Mouse (Mus musculus): ENCODE measurements around the gene Qprt. TPM values are rescaled to one million over a fixed set of nuclear protein-coding genes. Genes with fewer than 3 reads are reported as not detected.

Gene Qprt
- polyA plus RNA-seq, 1 experiment from 2014 or later: 1.1 TPM

GRCm38 (mm10) chr7:127103960-127104359 is 18.1 kb downstream of the Qprt start:
- peaks cover 5% of the 10 kb centered on the region for H3K4me1 ChIP-seq (ENCODE audit: control insufficient read depth, insufficient read depth, low read depth, low read length)
- H3K9ac ChIP-seq (ENCODE audit: low read depth, low read length): no peak overlapping the region
- no peaks in the 10 kb centered on the region for H3K36me3 ChIP-seq (ENCODE audit: control insufficient read depth, insufficient read depth, low read length)
- peak overlapping the region; percentile 70; the same call in 1 of the 2 replicates for H3K27ac ChIP-seq (ENCODE audit: low read depth, low read length)
- no peak overlapping the region for H3K4me3 ChIP-seq (ENCODE audit: low read length)
- ATAC-seq: 0 out of 2 replicates have a peak, but pooled peaks have one; percentile 50
- 69% methylated on average over 6 of the region's 6 CpGs for WGBS
- no peaks in the 10 kb centered on the region for H3K27me3 ChIP-seq (replicated peaks; ENCODE audit: control insufficient read depth, insufficient read depth, low read length)
- no peak overlapping the region for H3K4me2 ChIP-seq (ENCODE audit: low read length)
- no peaks in the 10 kb centered on the region for H3K9me3 ChIP-seq (ENCODE audit: control insufficient read depth, low read length)

DNA sequence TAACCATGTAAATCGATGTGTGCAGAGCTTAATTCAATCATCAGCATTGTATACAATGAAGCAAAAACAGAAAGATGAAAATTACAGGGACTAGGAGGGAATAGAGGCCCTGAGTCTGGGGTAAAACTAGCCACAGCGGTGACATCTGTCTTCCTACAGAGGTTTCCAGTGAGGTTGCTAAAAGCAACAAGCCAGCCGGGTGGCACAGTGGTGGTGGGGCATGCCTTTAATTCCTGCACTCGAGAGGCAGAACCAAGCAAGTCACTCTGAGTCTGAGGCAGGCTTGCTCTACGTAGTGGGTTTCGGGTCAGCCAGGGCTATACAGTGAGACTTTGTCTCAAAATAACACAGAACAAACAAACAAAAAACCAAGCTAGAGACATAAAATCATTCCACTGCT is 19.9 kb downstream of the Qprt start:
- H3K4me3 ChIP-seq (ENCODE audit: low read length): no peak overlapping the region
- no peaks in the 10 kb centered on the region for H3K36me3 ChIP-seq (ENCODE audit: control insufficient read depth, insufficient read depth, low read length)
- no peak for ATAC-seq
- peaks cover 5% of the 10 kb centered on the region for H3K4me1 ChIP-seq (ENCODE audit: control insufficient read depth, insufficient read depth, low read depth, low read length)
- WGBS: 84% methylated on average over 6 of the region's 6 CpGs
- H3K9ac ChIP-seq (ENCODE audit: low read depth, low read length): no peak overlapping the region
- H3K27me3 ChIP-seq (replicated peaks; ENCODE audit: control insufficient read depth, insufficient read depth, low read length): no peaks in the 10 kb centered on the region
- H3K27ac ChIP-seq (ENCODE audit: low read depth, low read length): no peak overlapping the region
- no peak overlapping the region for H3K4me2 ChIP-seq (ENCODE audit: low read length)
- no peaks in the 10 kb centered on the region for H3K9me3 ChIP-seq (ENCODE audit: control insufficient read depth, low read length)

DNA sequence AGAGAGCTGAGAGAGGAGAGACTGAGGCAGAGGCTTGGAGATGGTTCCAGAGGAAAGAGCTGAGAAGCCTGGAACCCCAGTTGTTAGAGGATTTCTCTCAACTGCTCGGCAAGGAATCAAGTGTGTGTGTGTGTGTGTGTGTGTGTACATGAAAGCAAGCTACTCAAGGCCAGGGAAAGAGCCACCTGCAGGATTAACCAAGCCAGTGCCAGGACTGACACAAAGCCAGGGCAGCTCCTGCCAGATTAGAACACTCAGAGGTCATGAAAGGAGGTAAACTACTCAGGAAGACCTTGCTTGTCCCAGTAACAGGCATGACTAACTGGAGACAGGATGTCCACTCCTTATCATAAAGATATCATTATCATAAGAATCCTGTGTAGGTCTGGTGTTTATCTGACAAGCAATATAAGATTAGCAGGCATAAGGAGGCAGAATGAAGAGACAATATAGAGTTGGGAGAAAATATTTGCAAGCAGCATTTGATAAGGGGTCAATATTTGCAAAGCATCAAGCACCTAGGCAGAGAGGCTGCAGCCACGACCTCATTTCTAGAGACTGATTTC is 20.5 kb downstream of the Qprt start:
- Histone ChIP-seq H3K4me1 (ENCODE audit: control insufficient read depth, insufficient read depth, low read depth, low read length) (peaks cover 5% of the 10 kb centered on the region), H3K27me3 (replicated peaks; ENCODE audit: control insufficient read depth, insufficient read depth, low read length) (no peaks in the 10 kb centered on the region), H3K36me3 (ENCODE audit: control insufficient read depth, insufficient read depth, low read length) (no peaks in the 10 kb centered on the region), H3K27ac (ENCODE audit: low read depth, low read length) (no peak overlapping the region), H3K4me3 (ENCODE audit: low read length) (no peak overlapping the region), H3K9me3 (ENCODE audit: control insufficient read depth, low read length) (no peaks in the 10 kb centered on the region), H3K9ac (ENCODE audit: low read depth, low read length) (no peak overlapping the region), H3K4me2 (ENCODE audit: low read length) (no peak overlapping the region)
- 43% methylated on average over 2 of the region's 2 CpGs for WGBS
- no peak for ATAC-seq

DNA sequence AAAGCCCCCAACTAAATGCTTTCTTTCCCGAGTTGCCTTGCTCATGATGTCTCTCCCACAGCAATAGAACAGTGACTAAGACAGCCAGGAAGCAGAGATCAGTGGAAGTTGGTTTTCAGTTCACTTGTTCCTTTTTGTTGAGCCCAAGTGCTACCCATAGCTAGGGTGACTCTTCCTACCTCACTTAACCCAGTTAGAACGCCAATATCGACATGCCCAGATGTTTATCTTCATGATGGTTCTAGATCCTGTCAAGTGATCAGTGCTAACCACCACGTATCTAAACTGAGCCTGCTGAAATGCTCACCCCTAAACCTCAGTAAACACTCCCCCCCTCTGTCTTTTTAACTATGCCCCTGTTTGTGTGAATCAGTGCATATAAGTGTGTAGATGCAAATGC is 22.5 kb downstream of the Qprt start:
- Histone ChIP-seq H3K36me3 (ENCODE audit: control insufficient read depth, insufficient read depth, low read length) (no peaks in the 10 kb centered on the region), H3K4me2 (ENCODE audit: low read length) (no peak overlapping the region), H3K27ac (ENCODE audit: low read depth, low read length) (no peak overlapping the region), H3K9ac (ENCODE audit: low read depth, low read length) (no peak overlapping the region), H3K9me3 (ENCODE audit: control insufficient read depth, low read length) (no peaks in the 10 kb centered on the region), H3K4me3 (ENCODE audit: low read length) (no peak overlapping the region), H3K4me1 (ENCODE audit: control insufficient read depth, insufficient read depth, low read depth, low read length) (peaks cover 3% of the 10 kb centered on the region), H3K27me3 (replicated peaks; ENCODE audit: control insufficient read depth, insufficient read depth, low read length) (no peaks in the 10 kb centered on the region)
- ATAC-seq: no peak
- WGBS: 90% methylated on average over 4 of the region's 4 CpGs

GRCm38 (mm10) chr7:127098950-127099349 is 23.1 kb downstream of the Qprt start:
- no peak overlapping the region for H3K4me2 ChIP-seq (ENCODE audit: low read length)
- no peak overlapping the region for H3K4me3 ChIP-seq (ENCODE audit: low read length)
- no peaks in the 10 kb centered on the region for H3K4me1 ChIP-seq (ENCODE audit: control insufficient read depth, insufficient read depth, low read depth, low read length)
- H3K9me3 ChIP-seq (ENCODE audit: control insufficient read depth, low read length): no peaks in the 10 kb centered on the region
- WGBS: 89% methylated on average over 4 of the region's 4 CpGs
- H3K9ac ChIP-seq (ENCODE audit: low read depth, low read length): no peak overlapping the region
- no peaks in the 10 kb centered on the region for H3K27me3 ChIP-seq (replicated peaks; ENCODE audit: control insufficient read depth, insufficient read depth, low read length)
- no peaks in the 10 kb centered on the region for H3K36me3 ChIP-seq (ENCODE audit: control insufficient read depth, insufficient read depth, low read length)
- no peak overlapping the region for H3K27ac ChIP-seq (ENCODE audit: low read depth, low read length)
- ATAC-seq: no peak

GRCm38 (mm10) chr7:127098521-127098920 is 23.5 kb downstream of the Qprt start:
- Histone ChIP-seq H3K27ac (ENCODE audit: low read depth, low read length) (no peak overlapping the region), H3K27me3 (replicated peaks; ENCODE audit: control insufficient read depth, insufficient read depth, low read length) (no peaks in the 10 kb centered on the region), H3K4me3 (ENCODE audit: low read length) (no peak overlapping the region), H3K9ac (ENCODE audit: low read depth, low read length) (no peak overlapping the region), H3K36me3 (ENCODE audit: control insufficient read depth, insufficient read depth, low read length) (no peaks in the 10 kb centered on the region), H3K4me1 (ENCODE audit: control insufficient read depth, insufficient read depth, low read depth, low read length) (no peaks in the 10 kb centered on the region), H3K4me2 (ENCODE audit: low read length) (no peak overlapping the region), H3K9me3 (ENCODE audit: control insufficient read depth, low read length) (no peaks in the 10 kb centered on the region)
- ATAC-seq: no peak
- 83% methylated on average over 5 of the region's 5 CpGs for WGBS

- H3K36me3 ChIP-seq (ENCODE audit: control insufficient read depth, insufficient read depth, low read length): no peaks in the 10 kb centered on the region
- H3K4me1 ChIP-seq (ENCODE audit: control insufficient read depth, insufficient read depth, low read depth, low read length): no peaks in the 10 kb centered on the region
- no peaks in the 10 kb centered on the region for H3K9me3 ChIP-seq (ENCODE audit: control insufficient read depth, low read length)
- 68% methylated on average over 7 of the region's 7 CpGs for WGBS
- H3K9ac ChIP-seq (ENCODE audit: low read depth, low read length): no peak overlapping the region
- no peak overlapping the region for H3K27ac ChIP-seq (ENCODE audit: low read depth, low read length)
- no peak overlapping the region for H3K4me3 ChIP-seq (ENCODE audit: low read length)
- H3K4me2 ChIP-seq (ENCODE audit: low read length): no peak overlapping the region
- no peaks in the 10 kb centered on the region for H3K27me3 ChIP-seq (replicated peaks; ENCODE audit: control insufficient read depth, insufficient read depth, low read length)
- ATAC-seq: no peak
Observed at GRCm38 (mm10) chr7:127096456-127096855, 25.6 kb downstream of the Qprt start.

DNA sequence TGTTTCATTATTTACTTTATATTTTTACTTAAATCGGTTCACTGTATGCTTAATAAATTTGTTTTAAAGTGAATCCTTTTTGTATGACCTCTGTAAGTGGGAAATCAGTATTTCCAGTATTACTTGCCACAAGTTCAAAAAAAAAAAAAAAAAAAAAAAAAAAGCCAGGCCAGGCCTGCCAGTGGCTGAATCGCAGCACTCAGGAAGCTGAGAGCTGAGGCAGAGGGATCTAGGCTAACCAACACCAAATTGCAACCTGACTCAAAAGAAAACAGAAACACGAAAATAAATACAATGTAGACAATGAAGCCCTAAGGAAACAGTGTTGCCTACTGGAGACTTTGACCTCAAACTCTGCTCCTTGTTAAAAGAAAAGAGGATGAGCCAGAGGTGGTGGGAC is 28.1 kb downstream of the Qprt start:
- Histone ChIP-seq H3K27ac (ENCODE audit: low read depth, low read length) (no peak overlapping the region), H3K9ac (ENCODE audit: low read depth, low read length) (no peak overlapping the region), H3K4me2 (ENCODE audit: low read length) (no peak overlapping the region), H3K36me3 (ENCODE audit: control insufficient read depth, insufficient read depth, low read length) (no peaks in the 10 kb centered on the region), H3K4me1 (ENCODE audit: control insufficient read depth, insufficient read depth, low read depth, low read length) (peaks cover 5% of the 10 kb centered on the region), H3K9me3 (ENCODE audit: control insufficient read depth, low read length) (no peaks in the 10 kb centered on the region), H3K27me3 (replicated peaks; ENCODE audit: control insufficient read depth, insufficient read depth, low read length) (no peaks in the 10 kb centered on the region), H3K4me3 (ENCODE audit: low read length) (no peak overlapping the region)
- WGBS: 81% methylated on average over 3 of the region's 3 CpGs
- ATAC-seq: no peak

DNA sequence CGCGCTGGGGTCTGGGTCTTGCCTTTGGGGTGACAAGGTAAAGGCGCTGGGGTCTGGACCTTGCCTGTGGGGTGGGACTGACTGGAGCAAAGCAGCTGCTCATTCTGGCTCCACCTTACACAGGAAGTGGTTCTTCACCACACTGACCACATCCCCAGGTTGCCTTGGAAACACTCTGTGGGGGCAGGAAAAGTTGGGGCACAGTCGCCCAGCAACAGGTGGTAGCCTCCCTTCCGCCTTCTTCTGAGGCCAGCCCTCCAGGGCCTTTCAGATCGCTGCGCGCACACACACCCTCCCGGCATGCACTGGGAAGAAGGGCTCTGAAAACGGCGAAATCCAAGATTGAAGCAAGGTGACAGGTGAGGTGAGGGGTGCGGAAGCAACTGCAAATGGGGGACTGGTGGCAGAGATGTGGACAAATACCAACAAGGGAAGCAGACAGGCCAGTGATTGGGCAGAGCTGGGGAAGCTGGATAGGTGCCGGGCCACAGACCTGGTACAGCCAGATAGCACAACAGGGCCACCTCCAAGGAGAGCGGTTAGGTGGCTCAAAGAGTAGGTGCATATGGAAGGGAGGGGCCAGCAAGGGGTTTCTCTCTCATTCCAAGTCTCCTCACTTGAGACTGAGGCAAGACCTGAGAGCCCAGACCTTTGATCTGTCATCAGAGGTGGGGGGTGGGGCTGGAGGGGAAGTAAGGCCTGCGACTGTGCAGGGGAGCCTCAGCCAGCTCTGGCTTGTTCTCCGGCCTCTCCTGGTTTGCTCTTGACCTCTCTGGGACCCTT is 30.7 kb downstream of the Qprt start, which contains the start of gene AI467606:
TSS of gene AI467606 (plus strand) at position 246 of the 783 bp plus-strand sequence.
- Histone ChIP-seq H3K4me3 (ENCODE audit: low read length) (no peak within 1 kb of the TSS), H3K9me3 (ENCODE audit: control insufficient read depth, low read length) (no peaks in the 10 kb centered on the region), H3K27ac (ENCODE audit: low read depth, low read length) (no peak within 1 kb of the TSS), H3K36me3 (ENCODE audit: control insufficient read depth, insufficient read depth, low read length) (no peaks in the 10 kb centered on the region), H3K4me1 (ENCODE audit: control insufficient read depth, insufficient read depth, low read depth, low read length) (peaks cover 5% of the 10 kb centered on the region), H3K27me3 (replicated peaks; ENCODE audit: control insufficient read depth, insufficient read depth, low read length) (no peaks in the 10 kb centered on the region), H3K4me2 (ENCODE audit: low read length) (peak within 1 kb of the TSS; percentile 15; the same call in 1 of the 2 replicates), H3K9ac (ENCODE audit: low read depth, low read length) (no peak within 1 kb of the TSS)
- 78% methylated on average over 16 of the region's 16 CpGs for WGBS
- ATAC-seq: no peak
